19 mouse cellular contexts compared by ENCODE assay signal in the genomic region with DNA sequence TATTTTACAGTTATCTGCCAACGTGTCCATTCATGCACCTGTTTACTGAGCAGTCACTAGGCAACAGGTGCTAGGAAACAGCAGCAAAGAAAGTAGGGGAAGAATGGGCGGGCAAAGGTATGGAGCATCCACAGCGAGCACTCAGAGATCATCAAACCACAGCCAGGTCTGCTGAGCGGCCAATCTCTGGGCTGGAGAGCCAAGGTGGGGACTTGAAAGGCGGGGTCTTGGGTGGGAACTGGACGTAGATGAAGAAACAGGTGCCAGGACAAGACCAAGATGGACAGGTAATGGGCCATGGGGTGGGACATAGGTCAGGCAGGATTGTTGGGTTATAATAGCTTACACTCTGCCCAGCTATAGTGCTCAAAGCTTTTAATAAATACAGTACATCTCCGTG.
A peak's percentile ranks its signal among the peaks of the same experiment; 100 is the strongest.
DNase-seq lines count a peak whose midpoint lies in the region; ATAC-seq and TF ChIP-seq lines count a peak whose summit lies in the region.
"Had no signal": no experiment of that assay in that cellular context is flagged by ENCODE, and none has a peak within 500 bp of the region (broad histone marks: within the 10 kb centered on the region; RNA-seq: fewer than 3 reads in every experiment).

No protein-coding gene starts in this region.

- TF ChIP-seq CTCF in MEL (IDR thresholded peaks at IDR 0.05 in 2 of 3, conservative IDR thresholded peaks at IDR 0.05 in 1 of 3; ENCODE audit: control insufficient read depth in 1 of 3, insufficient read depth in 1 of 3, low read depth in 2 of 3, low read length in 3 of 3, poor library complexity in 1 of 3, severe bottlenecking in 1 of 3) = no peak

- no peak overlapping the region for H3K27ac ChIP-seq in kidney, embryonic 14.5 days (ENCODE audit: low read depth, low read length)
- no peak overlapping the region for H3K27ac ChIP-seq in MEL (ENCODE audit: control insufficient read depth, low read depth, low read length)
- H3K27ac ChIP-seq: embryonic facial prominence, embryonic 12.5 days; forebrain, embryonic 12.5 days; forebrain, embryonic 15.5 days had no signal

- no peak overlapping the region for H3K4me2 ChIP-seq in kidney, embryonic 14.5 days (replicated peaks; ENCODE audit: low read depth, low read length)
- H3K4me2 ChIP-seq: embryonic facial prominence, embryonic 12.5 days; forebrain, embryonic 12.5 days; forebrain, embryonic 15.5 days had no signal

- TF ChIP-seq RAD21 in MEL (IDR thresholded peaks at IDR 0.05; ENCODE audit: low read depth, low read length) = no peak

- no peak for TF ChIP-seq POLR2A in MEL (IDR thresholded peaks at IDR 0.05; ENCODE audit: control insufficient read depth in 1 of 2, insufficient read depth in 1 of 2, low read depth in 1 of 2, low read length in 2 of 2, poor library complexity in 1 of 2)

- H3K79me2 ChIP-seq in MEL (ENCODE audit: control insufficient read depth, insufficient read depth, low read length, poor library complexity) = no peaks in the 10 kb centered on the region

- no peaks in the 10 kb centered on the region for H3K9me3 ChIP-seq in kidney, embryonic 14.5 days (ENCODE audit: control insufficient read depth, low read length)
- H3K9me3 ChIP-seq in MEL (replicated peaks; ENCODE audit: insufficient read depth, low read length) = no peaks in the 10 kb centered on the region
- H3K9me3 ChIP-seq: embryonic facial prominence, embryonic 12.5 days; forebrain, embryonic 12.5 days; forebrain, embryonic 15.5 days had no signal

- 0 out of 2 replicates have a peak, but pooled peaks have one; percentile 28 for ATAC-seq in kidney, embryonic 14.5 days (ENCODE audit: low FRiP score, low TSS enrichment)
- ATAC-seq in megakaryocyte-erythroid progenitor cell, adult 5-6 weeks (replicated peaks; ENCODE audit: low FRiP score, low TSS enrichment, poor library complexity, severe bottlenecking) = 0 out of 2 replicates have a peak, but pooled peaks have one; percentile 18
- no peak for ATAC-seq in inflammation-experienced regulatory T-cells, adult 6 months
- ATAC-seq: activated CD4-positive, CD25-positive, alpha-beta regulatory T cell, adult 4 months; forebrain, embryonic 15.5 days; forebrain, postnatal 0 days; Patski had no signal

- H3K4me3 ChIP-seq in kidney, embryonic 14.5 days (ENCODE audit: low read length) = no peak overlapping the region
- H3K4me3 ChIP-seq in MEL (ENCODE audit: control insufficient read depth in 1 of 2, insufficient read depth in 1 of 2, low read depth in 2 of 2, low read length in 2 of 2) = no peak overlapping the region
- H3K4me3 ChIP-seq: embryonic facial prominence, embryonic 12.5 days; forebrain, embryonic 12.5 days; forebrain, embryonic 15.5 days had no signal

- no peak overlapping the region for H3K9ac ChIP-seq in kidney, embryonic 14.5 days (ENCODE audit: low read depth, low read length)
- H3K9ac ChIP-seq in MEL (ENCODE audit: control insufficient read depth, low read depth, low read length, poor library complexity, severe bottlenecking) = no peak overlapping the region
- H3K9ac ChIP-seq: embryonic facial prominence, embryonic 12.5 days; forebrain, embryonic 12.5 days; forebrain, embryonic 15.5 days; forebrain, postnatal 0 days had no signal

- 0 out of 2 replicates have a peak, but pooled peaks cover 2% of the 10 kb centered on the region for H3K36me3 ChIP-seq in kidney, embryonic 14.5 days (ENCODE audit: control insufficient read depth, insufficient read depth, low read length)
- H3K36me3 ChIP-seq in MEL (ENCODE audit: control insufficient read depth in 1 of 2, insufficient read depth in 2 of 2, low read length in 2 of 2) = no peaks in the 10 kb centered on the region
- H3K36me3 ChIP-seq: embryonic facial prominence, embryonic 12.5 days; forebrain, embryonic 12.5 days; forebrain, embryonic 15.5 days had no signal

- peaks cover 2% of the 10 kb centered on the region; the same call in 1 of the 2 replicates for H3K4me1 ChIP-seq in kidney, embryonic 14.5 days (ENCODE audit: control insufficient read depth, insufficient read depth, low read length)
- H3K4me1 ChIP-seq in MEL (ENCODE audit: control insufficient read depth in 1 of 2, insufficient read depth in 2 of 2, low read length in 2 of 2) = no peaks in the 10 kb centered on the region

- 89% methylated on average over 7 of the region's 7 CpGs for WGBS in kidney, embryonic 14.5 days

- TF ChIP-seq EP300 in MEL (IDR thresholded peaks at IDR 0.05; ENCODE audit: low read depth in 1 of 2, low read length in 2 of 2) = no peak

- peak; percentile 79 for DNase-seq in heart, adult 11 months
- DNase-seq in heart, adult 18-20 months = no peak
- DNase-seq in kidney, postnatal 25 days = no peak
- peak; percentile 19 for DNase-seq in MEL (ENCODE audit: low read depth, low spot score)
- DNase-seq in embryo, embryonic 9.5 days (ENCODE audit: extremely low spot score) = no peak
- DNase-seq: adrenal gland, adult 8-10 months; adrenal gland, postnatal 36 days; cerebellum, adult 11-12 months; cerebellum, adult 9-10 months; cerebellum, postnatal 25 days; forebrain, postnatal 0 days had no signal

- H3K27me3 ChIP-seq in kidney, embryonic 14.5 days (ENCODE audit: control insufficient read depth, insufficient read depth, low read length) = no peaks in the 10 kb centered on the region
- H3K27me3 ChIP-seq in MEL (ENCODE audit: control insufficient read depth in 1 of 2, insufficient read depth in 2 of 2, low read length in 2 of 2) = no peaks in the 10 kb centered on the region
- H3K27me3 ChIP-seq: embryonic facial prominence, embryonic 12.5 days; forebrain, embryonic 12.5 days; forebrain, embryonic 15.5 days; Patski had no signal

TF ChIP-seq in MEL, 35 proteins besides CTCF, POLR2A, EP300 and RAD21:
- TF ChIP-seq RCOR1 (IDR thresholded peaks at IDR 0.05; ENCODE audit: low read depth, low read length) (no peak), GATA1 (IDR thresholded peaks at IDR 0.05; ENCODE audit: low read depth, low read length) (no peak), TCF12 (IDR thresholded peaks at IDR 0.05; ENCODE audit: low read depth, low read length) (no peak), TAL1 (IDR thresholded peaks at IDR 0.05; ENCODE audit: low read length) (no peak), ZC3H11A (IDR thresholded peaks at IDR 0.05; ENCODE audit: low read depth, low read length) (no peak), POLR2AphosphoS5 (IDR thresholded peaks at IDR 0.05; ENCODE audit: borderline replicate concordance, low read depth, low read length) (no peak), USF2 (IDR thresholded peaks at IDR 0.05; ENCODE audit: borderline replicate concordance in 1 of 2, insufficient read depth in 1 of 2, low read depth in 1 of 2, low read length in 2 of 2) (no peak), MAFK (IDR thresholded peaks at IDR 0.05; ENCODE audit: borderline replicate concordance, low read depth, low read length) (no peak), NRF1 (IDR thresholded peaks at IDR 0.05; ENCODE audit: insufficient read depth, low read depth, low read length, poor library complexity, severe bottlenecking) (no peak), GABPA (IDR thresholded peaks at IDR 0.05; ENCODE audit: low read depth, low read length) (no peak), MAZ (IDR thresholded peaks at IDR 0.05; ENCODE audit: low read depth, low read length) (no peak), BHLHE40 (IDR thresholded peaks at IDR 0.05; ENCODE audit: borderline replicate concordance, low read depth, low read length) (no peak), KAT2A (conservative IDR thresholded peaks at IDR 0.05; ENCODE audit: low read depth, low read length) (no peak), MYC (IDR thresholded peaks at IDR 0.05; ENCODE audit: low read depth, low read length) (no peak), NELFE (IDR thresholded peaks at IDR 0.05; ENCODE audit: low read depth, low read length) (no peak), CHD2 (IDR thresholded peaks at IDR 0.05; ENCODE audit: low read length) (no peak), CHD1 (IDR thresholded peaks at IDR 0.05; ENCODE audit: low read depth, low read length) (no peak), JUND (IDR thresholded peaks at IDR 0.05; ENCODE audit: low read depth, low read length) (no peak)

Comparison
In these comparisons a context has a peak if more than half of its experiments do, and no peak if none do; other contexts are left out.
1. DNase-seq: peak in heart, adult 11 months (single experiment) and MEL (single experiment); none in heart, adult 18-20 months (0 of 2), kidney, postnatal 25 days (0 of 2) and embryo, embryonic 9.5 days (single experiment).